Mouse (Mus musculus) stomach, embryonic 15.5 days (tissue): ENCODE measurements around the gene Fpr1. TPM values are rescaled to one million over a fixed set of nuclear protein-coding genes. Genes with fewer than 3 reads are reported as not detected.
A peak's percentile ranks its signal among the peaks of the same experiment; 100 is the strongest.
"Not testable (repeated sequence)": the region's sequence is repeated elsewhere in the genome, so short reads cannot be mapped to it uniquely, and the experiment has no call there.

Experiments
- ATAC-seq: fragments of 200-750 bp; cut with Nextera tagmentation; 2 replicates; pipeline ENCODE4 v1.8.0; 2017; ENCODE audit warnings: low read depth, moderate number of reproducible peaks, moderate TSS enrichment; ENCODE audit not compliant: insufficient read depth, low FRiP score
- H3K27ac ChIP-seq: fragments of 300-500 bp; sonication (generic); 2 replicates; pipeline ENCODE4 v1.5.1; 2015; ENCODE audit warnings: mild to moderate bottlenecking, inconsistent platforms
- H3K27me3 ChIP-seq: fragments of 300-500 bp; sonication (generic); replicated peaks from 2 replicates; pipeline ENCODE4 v1.6.1; 2015; ENCODE audit warnings: inconsistent platforms
- H3K36me3 ChIP-seq: fragments of 300-500 bp; sonication (generic); 2 replicates; pipeline ENCODE4 v1.6.1; 2015; ENCODE audit warnings: inconsistent platforms
- H3K4me1 ChIP-seq: fragments of 300-500 bp; sonication (generic); 2 replicates; pipeline ENCODE4 v1.6.1; 2015; ENCODE audit warnings: inconsistent platforms
- H3K4me2 ChIP-seq: fragments of 300-500 bp; sonication (generic); 2 replicates; pipeline ENCODE4 v1.6.1; 2015; ENCODE audit warnings: mild to moderate bottlenecking, inconsistent platforms
- H3K4me3 ChIP-seq: fragments of 300-500 bp; sonication (generic); replicated peaks from 2 replicates; pipeline ENCODE4 v1.5.1; 2015; ENCODE audit warnings: inconsistent platforms
- H3K9ac ChIP-seq: fragments of 300-500 bp; sonication (generic); 2 replicates; pipeline ENCODE4 v1.6.1; 2015; ENCODE audit warnings: inconsistent platforms
- H3K9me3 ChIP-seq: fragments of 300-500 bp; sonication (generic); 2 replicates; pipeline ENCODE4 v1.6.1; 2016; ENCODE audit warnings: inconsistent platforms
- whole genome bisulfite sequencing: fragments of 180-500 bp; shearing (Covaris S2); methylation state at CpG from one replicate; pipeline ENCODE4 v1.1.7; 2015; 5-methylcytosine and 5-hydroxymethylcytosine counted together
- polyA plus RNA-seq: library from polyadenylated mRNA; unstranded; fragments of >200 nt; fragmentation: Nextera tagmentation; extraction: Ambion mirVana; gene quantifications from 2 replicates; pipeline ENCODE4 v1.2.1, GENCODE M21; 2015

The Fpr1 gene
- polyA plus RNA-seq = 2.0 and 2.1 TPM in 2 replicates

DNA sequence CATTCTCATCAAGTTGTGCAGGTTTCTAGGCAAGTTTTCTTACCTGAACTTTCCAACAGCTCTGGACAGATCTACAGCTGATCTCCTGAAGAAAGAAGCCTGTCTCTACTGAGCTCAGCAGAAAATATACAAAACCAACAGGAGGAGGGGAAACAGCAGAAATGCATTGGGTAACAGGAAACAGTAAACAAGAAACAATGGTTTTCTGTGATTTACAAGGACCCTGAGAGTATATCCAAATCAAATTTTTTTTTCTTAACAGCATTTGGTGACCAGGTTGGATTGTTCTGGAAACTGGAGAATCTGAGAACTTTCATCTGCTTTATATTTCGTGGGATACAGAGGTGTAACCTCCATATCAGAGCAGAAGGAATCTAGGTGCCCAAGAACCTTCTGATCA is at the start of gene Fpr1:
Gene Fpr1 (minus strand): TSS at position 101 of the 400 bp plus-strand sequence.
- Histone ChIP-seq H3K27me3 (no peaks in the 10 kb centered on the region), H3K9me3 (no peaks in the 10 kb centered on the region), H3K4me1 (no peaks in the 10 kb centered on the region), H3K4me3 (no peak within 1 kb of the TSS), H3K4me2 (no peak within 1 kb of the TSS), H3K36me3 (no peaks in the 10 kb centered on the region), H3K27ac (no peak within 1 kb of the TSS), H3K9ac (no peak within 1 kb of the TSS)
- no peak for ATAC-seq
- WGBS = 70% methylated on average over 1 of the region's 1 CpGs

DNA sequence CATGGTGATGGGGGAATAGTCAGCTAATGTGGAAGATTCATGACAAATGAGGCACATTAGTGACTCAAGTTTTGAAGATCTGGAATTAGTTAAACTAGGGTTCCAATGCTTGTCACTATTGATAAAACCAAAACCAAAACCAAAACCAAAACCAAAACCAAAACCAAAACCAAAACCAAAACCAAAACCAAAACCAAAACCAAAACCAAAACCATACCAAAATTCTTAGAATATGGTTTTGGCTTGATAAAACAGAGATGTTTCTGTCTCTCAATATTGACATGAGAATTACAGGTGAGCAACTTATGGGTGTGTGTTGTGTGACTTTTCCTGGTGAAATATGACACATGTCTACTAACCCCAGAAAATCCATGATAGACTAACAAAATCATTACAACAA is 34.0 kb upstream of the Fpr1 start:
- H3K27ac ChIP-seq = no peak overlapping the region
- H3K4me3 ChIP-seq = no peak overlapping the region
- H3K9me3 ChIP-seq = no peaks in the 10 kb centered on the region
- no peak overlapping the region for H3K9ac ChIP-seq
- no peaks in the 10 kb centered on the region for H3K36me3 ChIP-seq
- no peak overlapping the region for H3K4me2 ChIP-seq
- no peak for ATAC-seq
- H3K4me1 ChIP-seq = no peaks in the 10 kb centered on the region
- no peaks in the 10 kb centered on the region for H3K27me3 ChIP-seq

DNA sequence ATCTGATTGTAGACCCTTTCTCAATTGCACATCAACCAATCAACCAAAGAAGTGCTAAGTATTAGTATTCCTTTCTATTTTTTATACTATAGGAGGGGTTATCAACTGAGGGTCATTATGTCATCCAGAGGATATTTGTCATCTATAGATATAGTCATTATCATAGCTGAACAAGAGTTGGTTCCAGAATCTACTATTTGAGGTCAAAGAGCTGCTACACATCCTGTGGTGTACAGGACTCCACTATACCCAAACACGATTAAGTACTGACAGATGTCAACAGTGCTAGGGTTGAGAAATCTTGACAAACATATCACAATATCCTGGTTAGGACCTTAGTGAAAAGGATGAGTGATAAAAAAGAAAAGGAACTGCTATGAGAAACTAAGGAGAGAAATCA is 33.6 kb upstream of the Fpr1 start:
- no peak for ATAC-seq
- 84% methylated on average over 1 of the region's 1 CpGs for WGBS
- Histone ChIP-seq H3K9ac (no peak overlapping the region), H3K9me3 (no peaks in the 10 kb centered on the region), H3K4me3 (no peak overlapping the region), H3K27ac (no peak overlapping the region), H3K4me1 (no peaks in the 10 kb centered on the region), H3K4me2 (no peak overlapping the region), H3K36me3 (no peaks in the 10 kb centered on the region), H3K27me3 (no peaks in the 10 kb centered on the region)

DNA sequence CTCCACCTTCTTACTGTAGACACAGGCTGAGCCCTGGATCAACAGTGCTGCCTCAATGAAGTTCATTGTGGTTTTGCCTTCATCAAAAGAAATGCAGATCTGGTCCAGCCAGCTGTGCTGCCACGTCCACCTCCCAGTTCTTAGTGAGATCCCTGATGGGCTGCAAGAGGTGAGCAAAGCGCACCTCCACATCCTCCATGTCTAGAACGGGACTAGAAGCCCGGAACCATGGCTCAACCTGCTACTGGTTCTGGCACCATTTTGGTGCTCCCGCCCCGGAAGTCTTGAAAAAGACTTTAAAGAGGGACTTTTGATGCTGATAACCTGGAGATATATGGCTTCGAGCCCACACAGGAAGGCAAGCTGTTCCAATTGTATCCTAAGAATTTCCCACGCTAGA is 28.9 kb upstream of the Fpr1 start:
- H3K36me3 ChIP-seq, H3K27ac ChIP-seq, H3K4me3 ChIP-seq, H3K4me2 ChIP-seq, H3K27me3 ChIP-seq, ATAC-seq, H3K4me1 ChIP-seq, H3K9ac ChIP-seq, H3K9me3 ChIP-seq: not testable (repeated sequence)
- WGBS = 83% methylated on average over 8 of the region's 8 CpGs

DNA sequence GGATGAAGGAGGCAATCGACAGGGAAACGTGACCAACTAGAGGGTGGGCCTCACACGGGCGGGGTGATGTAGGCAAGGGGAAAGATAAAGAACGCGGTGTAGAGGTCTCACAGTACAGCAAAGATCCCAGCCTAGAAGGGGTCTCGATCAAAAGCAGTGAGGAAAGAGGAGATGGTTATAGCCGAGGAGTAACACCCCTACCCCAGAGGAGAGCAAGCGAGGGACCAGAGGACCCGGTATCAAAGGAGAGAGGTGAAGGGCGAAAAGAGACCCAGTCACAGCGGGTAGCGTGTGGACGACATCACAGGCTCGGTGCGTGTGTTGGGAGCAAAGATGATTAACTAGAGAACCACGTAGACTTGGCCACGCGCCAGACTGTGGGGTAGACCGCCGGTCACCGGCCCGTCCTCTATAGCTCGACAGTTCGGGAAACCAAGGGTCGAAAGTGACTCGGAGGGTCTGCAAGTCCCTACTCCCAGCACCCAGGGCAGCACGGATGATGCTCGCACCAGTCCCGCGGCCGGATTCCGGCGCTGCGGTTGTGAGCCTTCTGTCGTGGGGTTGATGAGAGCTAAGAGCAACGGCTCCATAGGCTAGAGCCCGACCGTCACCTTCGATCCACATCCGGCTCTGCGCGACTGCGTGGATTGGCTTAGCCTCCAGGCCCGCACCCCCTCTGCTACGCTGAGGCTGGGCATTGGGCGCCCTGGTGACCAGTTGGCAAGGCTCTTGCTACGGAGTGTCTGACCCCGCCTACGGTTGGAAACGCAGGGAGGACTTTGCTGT is 26.1 kb upstream of the Fpr1 start:
- Histone ChIP-seq H3K9ac (peak overlapping the region; percentile 44), H3K36me3 (no peaks in the 10 kb centered on the region), H3K4me1 (no peaks in the 10 kb centered on the region), H3K4me2 (peak overlapping the region; percentile 84), H3K4me3 (peak overlapping the region; percentile 54), H3K27me3 (no peaks in the 10 kb centered on the region), H3K27ac (no peak overlapping the region; the same call in 1 of the 2 replicates), H3K9me3 (no peaks in the 10 kb centered on the region)
- peak; percentile 99 for ATAC-seq
- WGBS = 14% methylated on average over 51 of the region's 51 CpGs

DNA sequence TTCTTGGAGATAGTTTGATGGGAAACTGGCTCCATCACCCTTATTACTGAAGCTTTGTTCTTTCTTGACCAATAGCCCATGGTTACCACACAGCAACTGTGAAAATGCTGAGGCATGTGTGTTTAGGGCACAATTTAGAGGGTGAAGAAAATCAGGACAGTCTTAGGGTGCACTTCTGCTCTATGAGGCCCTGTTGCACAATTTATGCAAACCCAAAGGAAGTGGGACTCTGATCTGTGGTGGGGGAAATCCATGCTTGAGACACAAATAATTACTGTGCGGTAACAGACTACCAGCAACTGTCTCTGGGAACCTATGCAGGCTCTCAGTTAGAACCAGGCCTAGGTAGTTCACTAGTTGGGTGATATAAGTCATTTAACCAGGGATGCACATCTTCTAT is 17.0 kb upstream of the Fpr1 start:
- 84% methylated on average over 1 of the region's 1 CpGs for WGBS
- Histone ChIP-seq H3K4me3 (no peak overlapping the region), H3K9me3 (no peaks in the 10 kb centered on the region), H3K4me2 (no peak overlapping the region), H3K27ac (no peak overlapping the region), H3K36me3 (no peaks in the 10 kb centered on the region), H3K9ac (no peak overlapping the region), H3K27me3 (no peaks in the 10 kb centered on the region), H3K4me1 (no peaks in the 10 kb centered on the region)
- no peak for ATAC-seq

DNA sequence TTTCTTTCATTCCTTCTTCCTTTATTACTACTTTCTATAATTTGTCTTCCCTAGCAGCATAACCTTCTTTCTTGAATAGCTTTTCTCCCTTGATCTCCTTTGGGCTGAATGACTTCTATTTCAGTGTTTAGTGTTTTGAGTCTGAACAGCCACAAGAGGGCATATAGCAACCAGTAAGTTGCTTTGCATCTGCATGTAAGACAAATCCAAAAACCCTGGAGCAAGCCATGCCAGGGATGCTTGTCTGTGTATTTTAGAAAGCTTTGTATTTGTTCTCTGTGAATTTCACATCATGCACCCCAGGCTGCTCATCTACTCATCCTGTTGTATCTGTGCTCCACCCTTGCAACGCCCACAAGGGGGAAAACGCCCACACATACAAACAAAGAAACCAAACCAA is 15.5 kb upstream of the Fpr1 start:
- no peak overlapping the region for H3K4me2 ChIP-seq
- H3K36me3 ChIP-seq = no peaks in the 10 kb centered on the region
- H3K27me3 ChIP-seq = no peaks in the 10 kb centered on the region
- 81% methylated on average over 2 of the region's 2 CpGs for WGBS
- no peaks in the 10 kb centered on the region for H3K4me1 ChIP-seq
- H3K4me3 ChIP-seq = no peak overlapping the region
- ATAC-seq = no peak
- no peak overlapping the region for H3K9ac ChIP-seq
- no peak overlapping the region for H3K27ac ChIP-seq
- no peaks in the 10 kb centered on the region for H3K9me3 ChIP-seq

DNA sequence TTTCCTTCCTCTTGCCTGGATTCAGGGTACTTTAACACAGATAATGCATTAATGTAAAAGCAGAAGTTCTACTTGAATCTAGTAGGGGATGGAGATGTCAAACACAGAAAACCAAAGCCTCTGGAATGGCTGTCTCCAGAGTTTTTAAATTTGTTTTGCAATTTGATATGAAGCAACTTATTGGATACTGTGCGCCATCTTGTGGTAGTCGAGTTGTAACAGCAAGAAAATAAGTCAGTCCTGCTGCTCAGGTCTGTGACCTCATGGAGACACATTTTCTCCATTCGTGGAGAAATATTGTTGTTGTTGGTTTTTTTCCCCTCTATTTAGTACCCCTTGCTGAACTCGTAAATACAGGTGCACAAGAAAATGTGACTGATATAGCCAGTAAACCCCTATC is 12.3 kb upstream of the Fpr1 start:
- no peak overlapping the region for H3K4me2 ChIP-seq
- H3K36me3 ChIP-seq = no peaks in the 10 kb centered on the region
- no peak overlapping the region for H3K9ac ChIP-seq
- no peaks in the 10 kb centered on the region for H3K27me3 ChIP-seq
- no peaks in the 10 kb centered on the region for H3K4me1 ChIP-seq
- no peaks in the 10 kb centered on the region for H3K9me3 ChIP-seq
- H3K27ac ChIP-seq = no peak overlapping the region
- no peak for ATAC-seq
- H3K4me3 ChIP-seq = no peak overlapping the region
- 2% methylated on average over 4 of the region's 4 CpGs for WGBS

DNA sequence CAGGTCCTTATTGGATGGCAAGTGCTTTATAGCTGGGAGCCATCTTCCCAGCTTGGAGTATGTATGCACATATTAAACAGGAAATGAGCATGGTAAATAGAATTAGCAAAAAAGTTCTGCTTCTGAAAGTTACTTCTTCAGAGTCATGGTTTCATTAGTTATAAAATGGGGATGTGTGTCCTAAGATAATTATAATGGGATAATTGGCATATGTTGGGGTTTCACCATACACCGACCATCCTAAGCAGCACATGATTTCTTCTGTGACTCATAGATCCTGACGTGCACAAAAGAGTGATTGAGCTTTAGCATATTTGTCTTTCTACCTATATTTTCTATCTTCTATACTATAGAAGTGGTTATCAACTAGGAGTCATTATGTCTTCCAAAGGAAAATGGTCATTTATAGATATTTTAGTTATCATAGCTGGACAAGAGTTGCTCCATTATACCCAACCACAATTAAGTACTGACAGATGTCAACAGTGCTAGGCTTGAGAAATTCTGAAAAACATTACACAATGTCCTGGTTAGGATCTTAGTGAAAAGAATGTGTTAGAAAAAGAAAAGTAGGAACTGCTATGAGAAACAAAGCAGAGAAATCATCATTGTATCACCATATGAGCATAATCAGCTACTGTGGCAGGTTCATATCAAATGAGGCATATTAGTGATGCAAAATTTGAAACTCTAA is 6.1 kb upstream of the Fpr1 start:
- Histone ChIP-seq H3K27me3 (no peaks in the 10 kb centered on the region), H3K4me1 (no peaks in the 10 kb centered on the region), H3K27ac (no peak overlapping the region), H3K9me3 (no peaks in the 10 kb centered on the region), H3K4me2 (no peak overlapping the region), H3K36me3 (no peaks in the 10 kb centered on the region), H3K4me3 (no peak overlapping the region), H3K9ac (no peak overlapping the region)
- 85% methylated on average over 2 of the region's 2 CpGs for WGBS
- ATAC-seq = no peak

DNA sequence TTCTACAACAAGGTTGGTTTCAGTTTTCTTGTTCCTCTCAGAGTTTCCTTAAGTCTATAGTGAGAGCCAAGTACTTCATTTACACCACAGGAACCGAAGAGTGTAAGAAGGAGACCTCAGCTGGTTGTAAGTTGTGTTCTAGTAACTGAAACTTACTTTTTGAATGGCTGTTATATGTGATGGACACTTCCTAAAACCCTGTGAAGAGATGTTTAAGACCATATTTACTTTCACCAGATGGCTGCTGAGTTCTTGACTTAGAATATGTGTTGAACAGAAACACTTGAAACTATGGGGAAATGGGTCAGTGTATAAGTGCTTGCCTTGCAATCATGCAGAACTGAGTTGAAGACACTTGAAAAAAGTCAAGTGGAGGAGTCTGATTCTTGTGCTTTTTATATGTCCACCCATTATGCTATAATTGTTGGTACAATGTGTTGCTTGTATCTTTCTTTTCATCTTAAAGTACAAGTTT is 4.1 kb upstream of the Fpr1 start, which contains the start of the genes Fpr2 and Fpr3:
Gene Fpr2 (plus strand): TSS at position 51 of the 475 bp plus-strand sequence.
Gene Fpr3 (plus strand): TSS at position 79 of the 475 bp plus-strand sequence.
- ATAC-seq = no peak
- H3K9me3 ChIP-seq = no peaks in the 10 kb centered on the region
- H3K4me3 ChIP-seq = no peak within 1 kb of the TSS
- H3K27ac ChIP-seq = no peak within 1 kb of the TSS
- H3K27me3 ChIP-seq = no peaks in the 10 kb centered on the region
- H3K9ac ChIP-seq = no peak within 1 kb of the TSS
- 46% methylated on average over 1 of the region's 1 CpGs for WGBS
- no peaks in the 10 kb centered on the region for H3K4me1 ChIP-seq
- H3K4me2 ChIP-seq = no peak within 1 kb of the TSS
- H3K36me3 ChIP-seq = no peaks in the 10 kb centered on the region

DNA sequence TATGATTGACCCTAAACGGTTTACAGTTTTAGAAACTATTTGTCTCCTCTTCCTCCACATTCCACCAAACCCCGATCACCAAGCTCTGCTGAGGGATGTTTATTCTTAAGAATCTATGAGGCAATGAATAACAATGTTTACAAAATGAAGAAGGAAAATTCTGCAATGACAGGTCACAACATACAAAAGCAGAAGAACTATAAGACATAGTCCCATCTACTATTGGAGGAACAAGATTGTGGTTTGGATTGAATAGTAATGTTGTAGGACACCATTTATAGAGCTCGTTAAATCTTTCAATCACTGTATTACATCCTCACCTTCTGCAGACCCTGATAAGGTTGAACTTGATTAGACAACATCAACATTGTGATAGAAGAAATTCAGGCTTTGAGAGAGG is 1.1 kb downstream of the Fpr1 start:
- H3K27ac ChIP-seq = no peak overlapping the region
- no peak overlapping the region for H3K4me2 ChIP-seq
- H3K9me3 ChIP-seq = no peaks in the 10 kb centered on the region
- WGBS = 65% methylated on average over 3 of the region's 3 CpGs
- H3K4me1 ChIP-seq = no peaks in the 10 kb centered on the region
- H3K9ac ChIP-seq = no peak overlapping the region
- H3K36me3 ChIP-seq = no peaks in the 10 kb centered on the region
- no peak overlapping the region for H3K4me3 ChIP-seq
- ATAC-seq = no peak
- no peaks in the 10 kb centered on the region for H3K27me3 ChIP-seq

DNA sequence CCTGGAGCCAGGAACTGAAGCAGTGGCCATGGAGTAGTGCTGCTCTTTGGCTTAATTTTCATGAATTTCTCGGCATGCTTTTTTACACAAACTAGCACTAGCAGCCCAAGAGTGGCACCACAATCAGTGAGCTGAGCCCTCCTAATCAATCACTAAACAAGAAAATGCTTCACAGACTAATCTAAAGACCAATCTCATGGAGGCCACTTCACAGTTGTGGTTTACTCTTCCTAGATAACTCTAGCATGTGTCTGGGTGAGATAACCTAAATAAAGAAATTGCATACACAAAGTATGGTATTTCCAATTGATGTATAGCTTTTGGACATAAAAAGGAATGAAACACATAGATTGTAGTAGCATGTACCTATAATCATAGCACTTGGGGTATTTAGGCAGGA is 4.4 kb downstream of the Fpr1 start:
- no peaks in the 10 kb centered on the region for H3K4me1 ChIP-seq
- H3K4me3 ChIP-seq = no peak overlapping the region
- no peak overlapping the region for H3K9ac ChIP-seq
- H3K27ac ChIP-seq = no peak overlapping the region
- H3K36me3 ChIP-seq = no peaks in the 10 kb centered on the region
- H3K27me3 ChIP-seq = no peaks in the 10 kb centered on the region
- no peak overlapping the region for H3K4me2 ChIP-seq
- H3K9me3 ChIP-seq = no peaks in the 10 kb centered on the region
- no peak for ATAC-seq
- 70% methylated on average over 1 of the region's 1 CpGs for whole genome bisulfite sequencing
